Mouse (Mus musculus) lung, embryonic 16.5 days (tissue): ENCODE measurements around the gene Prkg1. TPM values are rescaled to one million over a fixed set of nuclear protein-coding genes. Genes with fewer than 3 reads are reported as not detected.

ENCODE experiments used
- ATAC-seq: fragments of 200-750 bp; cut with Nextera tagmentation; 2 replicates; pipeline ENCODE4 v1.8.0; 2017; ENCODE audit warnings: low read depth, mild to moderate bottlenecking, moderate library complexity
- H3K27ac ChIP-seq: fragments of 300-500 bp; sonication (generic); 2 replicates; pipeline ENCODE4 v1.5.1; 2014; ENCODE audit warnings: mild to moderate bottlenecking, control low read depth, low read length
- H3K27me3 ChIP-seq: fragments of 300-500 bp; sonication (generic); 2 replicates; pipeline ENCODE4 v1.6.1; 2014; ENCODE audit warnings: low read depth, low read length, mixed read lengths; ENCODE audit not compliant: control insufficient read depth, insufficient read depth
- H3K36me3 ChIP-seq: fragments of 300-500 bp; sonication (generic); 2 replicates; pipeline ENCODE4 v1.6.1; 2014; ENCODE audit warnings: low read length; ENCODE audit not compliant: control insufficient read depth, insufficient read depth
- H3K4me1 ChIP-seq: fragments of 300-500 bp; sonication (generic); replicated peaks from 2 replicates; pipeline ENCODE4 v1.6.1; 2014; ENCODE audit warnings: low read length, mixed read lengths; ENCODE audit not compliant: control insufficient read depth, insufficient read depth
- H3K4me2 ChIP-seq: fragments of 300-500 bp; sonication (generic); 2 replicates; pipeline ENCODE4 v1.6.1; 2014; ENCODE audit warnings: low read depth, low read length, control low read depth
- H3K4me3 ChIP-seq: fragments of 300-500 bp; sonication (generic); 2 replicates; pipeline ENCODE4 v1.5.1; 2014; ENCODE audit warnings: mild to moderate bottlenecking, low read length, control low read depth
- H3K9ac ChIP-seq: fragments of 300-500 bp; sonication (generic); 2 replicates; pipeline ENCODE4 v1.6.1; 2014; ENCODE audit warnings: low read length, control low read depth
- H3K9me3 ChIP-seq: fragments of 300-500 bp; sonication (generic); 2 replicates; pipeline ENCODE4 v1.6.1; 2016; ENCODE audit warnings: low read length; ENCODE audit not compliant: control insufficient read depth
- WGBS: fragments of 180-500 bp; shearing (Covaris S2); extraction: QIAGEN DNeasy Blood & Tissue Kit; methylation state at CpG from one replicate; pipeline ENCODE4 v1.1.7; 2014; 5-methylcytosine and 5-hydroxymethylcytosine counted together
- polyA plus RNA-seq: library from polyadenylated mRNA; unstranded; fragments of >200 nt; fragmentation: Nextera tagmentation; extraction: Ambion mirVana; gene quantifications from 2 replicates; pipeline ENCODE4 v1.2.1, GENCODE M21; 2015

The Prkg1 gene
- polyA plus RNA-seq, 1 experiment from 2014 or later: 6.9 TPM

DNA sequence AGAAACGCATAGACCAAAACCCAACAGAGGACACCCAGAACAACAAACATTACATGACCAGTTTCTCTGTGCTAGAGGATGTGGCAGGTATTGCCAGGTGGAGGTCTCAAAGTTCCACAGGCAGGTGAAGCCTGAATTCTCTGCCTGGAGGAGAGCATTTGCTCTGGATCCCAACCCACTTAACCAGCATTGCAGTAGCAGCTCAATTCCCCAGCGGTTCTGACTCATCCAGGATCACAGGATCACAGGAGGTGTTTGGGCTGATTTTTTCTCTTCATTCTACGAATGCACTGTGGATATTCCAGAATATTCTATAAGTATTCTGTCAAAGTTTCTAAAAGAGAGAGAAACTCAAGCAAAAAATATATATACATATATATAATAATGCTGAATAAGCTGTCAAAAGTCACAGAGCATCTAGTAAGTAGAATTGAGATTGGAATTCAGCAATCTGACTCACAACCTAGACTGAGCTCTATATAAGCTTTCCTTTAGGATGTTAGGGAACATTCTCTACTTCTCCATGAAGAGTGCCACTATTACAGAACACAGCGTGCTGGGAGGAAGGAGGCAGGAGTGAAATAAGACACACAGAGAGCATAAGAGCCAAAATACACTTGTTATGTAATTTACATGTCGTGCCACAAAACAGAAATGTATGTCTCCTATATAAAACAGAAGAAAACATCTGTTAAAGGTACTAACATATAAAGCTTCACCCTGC is 833.2 kb downstream of the Prkg1 start:
- ATAC-seq: no peak
- no peak overlapping the region for H3K9ac ChIP-seq
- H3K27me3 ChIP-seq: no peaks in the 10 kb centered on the region
- no peak overlapping the region for H3K4me2 ChIP-seq
- WGBS: 82% methylated on average over 5 of the region's 5 CpGs
- no peaks in the 10 kb centered on the region for H3K4me1 ChIP-seq
- no peaks in the 10 kb centered on the region for H3K9me3 ChIP-seq
- H3K4me3 ChIP-seq: no peak overlapping the region
- H3K36me3 ChIP-seq: no peaks in the 10 kb centered on the region
- H3K27ac ChIP-seq: no peak overlapping the region

DNA sequence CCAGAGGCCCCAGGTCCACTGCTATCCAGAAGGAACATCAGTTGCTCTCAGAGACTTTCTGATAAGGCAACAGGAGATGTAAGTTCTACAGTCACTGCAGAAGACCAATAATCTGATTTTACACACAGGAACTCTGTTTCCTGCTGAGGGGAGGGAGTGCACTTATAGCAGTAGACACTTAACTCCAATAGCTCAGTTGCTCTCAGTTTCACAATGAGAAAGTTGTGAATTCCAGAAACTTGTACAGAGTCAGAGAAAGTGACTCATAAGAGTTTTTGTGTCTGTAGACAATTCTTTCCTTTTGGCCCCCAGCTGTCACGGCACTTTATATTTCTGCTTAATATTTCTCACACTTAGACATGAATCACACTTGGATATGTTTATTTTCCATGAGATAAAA is 840.8 kb downstream of the Prkg1 start:
- ATAC-seq: no peak
- H3K27ac ChIP-seq: no peak overlapping the region
- no peak overlapping the region for H3K4me2 ChIP-seq
- no peaks in the 10 kb centered on the region for H3K36me3 ChIP-seq
- WGBS: 47% methylated on average over 1 of the region's 1 CpGs
- H3K4me1 ChIP-seq: no peaks in the 10 kb centered on the region
- H3K9me3 ChIP-seq: no peaks in the 10 kb centered on the region
- H3K4me3 ChIP-seq: no peak overlapping the region
- no peaks in the 10 kb centered on the region for H3K27me3 ChIP-seq
- H3K9ac ChIP-seq: no peak overlapping the region

DNA sequence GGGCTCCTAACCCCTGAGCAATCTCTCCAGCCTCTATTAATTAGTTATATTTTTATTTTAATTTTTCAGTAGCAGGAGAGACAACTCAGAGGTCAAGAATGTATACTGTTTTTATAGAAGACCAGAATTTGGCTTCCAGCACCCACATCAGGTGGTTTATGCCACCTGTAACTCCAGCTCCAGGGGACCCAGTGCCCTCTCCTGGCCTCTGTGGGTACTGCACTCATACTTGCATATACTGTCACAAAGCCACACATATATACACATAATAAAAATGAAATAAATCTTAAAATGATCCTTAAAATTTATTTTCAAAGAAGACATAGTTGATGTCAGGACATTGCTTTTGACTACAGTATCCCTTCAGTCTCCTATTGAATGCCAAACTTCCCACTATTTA is 862.5 kb downstream of the Prkg1 start:
- ATAC-seq: no peak
- H3K27me3 ChIP-seq: no peaks in the 10 kb centered on the region
- H3K9me3 ChIP-seq: no peaks in the 10 kb centered on the region
- no peak overlapping the region for H3K4me2 ChIP-seq
- no peak overlapping the region for H3K27ac ChIP-seq
- H3K9ac ChIP-seq: no peak overlapping the region
- H3K4me3 ChIP-seq: no peak overlapping the region
- H3K36me3 ChIP-seq: no peaks in the 10 kb centered on the region
- H3K4me1 ChIP-seq: no peaks in the 10 kb centered on the region

DNA sequence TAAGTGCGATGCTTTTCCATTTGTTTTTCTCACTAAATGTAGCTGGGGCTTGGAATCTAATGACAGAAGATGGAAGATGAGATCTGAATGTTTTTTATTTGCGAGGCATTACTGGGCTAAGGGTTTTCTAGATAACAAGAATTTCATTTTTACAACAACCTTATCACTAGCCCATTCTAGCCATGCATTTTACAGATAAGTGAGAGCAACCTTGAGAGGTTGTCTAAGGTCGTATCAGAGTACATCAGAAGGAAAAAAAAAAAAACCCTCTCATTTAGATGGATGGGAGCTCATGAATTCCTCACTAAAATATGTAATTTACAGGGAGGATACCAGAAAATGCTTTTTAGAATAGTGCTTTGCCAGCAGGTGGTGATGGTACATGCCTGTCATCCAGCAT is 863.8 kb downstream of the Prkg1 start:
- ATAC-seq: no peak
- H3K4me2 ChIP-seq: no peak overlapping the region
- no peak overlapping the region for H3K27ac ChIP-seq
- no peak overlapping the region for H3K4me3 ChIP-seq
- no peaks in the 10 kb centered on the region for H3K36me3 ChIP-seq
- no peaks in the 10 kb centered on the region for H3K4me1 ChIP-seq
- no peaks in the 10 kb centered on the region for H3K9me3 ChIP-seq
- no peak overlapping the region for H3K9ac ChIP-seq
- no peaks in the 10 kb centered on the region for H3K27me3 ChIP-seq
- 65% methylated on average over 3 of the region's 3 CpGs for WGBS

DNA sequence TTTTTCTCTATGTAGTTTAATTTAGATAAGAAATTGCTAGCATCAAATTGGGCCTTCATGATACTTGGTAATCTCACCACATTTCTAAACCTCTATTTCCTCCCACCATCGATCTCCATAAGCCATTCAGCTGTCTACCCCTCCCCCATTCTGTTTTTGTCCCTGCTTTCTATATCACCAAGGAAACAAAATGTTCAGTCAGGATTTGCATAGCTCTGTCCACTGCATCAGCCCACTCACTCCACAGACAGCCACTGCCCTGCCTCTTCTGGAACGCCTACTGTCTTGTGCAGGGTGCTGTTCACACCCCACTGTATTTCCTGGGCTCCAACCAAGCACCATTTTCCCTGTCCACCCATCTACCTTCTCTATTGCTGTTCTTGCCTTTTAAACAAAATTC is 874.5 kb downstream of the Prkg1 start:
- Histone ChIP-seq H3K4me2 (no peak overlapping the region), H3K4me1 (no peaks in the 10 kb centered on the region), H3K9me3 (no peaks in the 10 kb centered on the region), H3K36me3 (no peaks in the 10 kb centered on the region), H3K27ac (no peak overlapping the region), H3K9ac (no peak overlapping the region), H3K4me3 (no peak overlapping the region), H3K27me3 (no peaks in the 10 kb centered on the region)
- 89% methylated on average over 2 of the region's 2 CpGs for WGBS
- ATAC-seq: no peak

DNA sequence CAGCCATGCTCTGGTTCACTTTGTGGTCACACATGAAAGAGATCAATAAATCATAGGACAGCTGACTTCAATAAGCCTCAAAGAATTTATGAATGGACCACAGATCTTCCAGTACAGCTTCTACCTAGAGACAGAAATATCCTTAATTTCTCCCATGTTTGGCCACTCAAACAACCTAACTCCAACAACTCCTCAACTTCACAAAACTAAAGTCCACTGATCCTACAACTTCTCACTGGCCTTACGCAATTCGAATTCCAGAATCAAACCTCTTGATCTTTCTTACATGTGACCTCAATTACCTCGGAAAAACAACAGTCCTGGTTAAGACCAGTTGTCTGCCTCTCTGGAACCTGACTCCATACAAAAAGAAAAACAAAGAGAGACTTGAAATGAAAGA is 875.0 kb downstream of the Prkg1 start:
- H3K4me1 ChIP-seq: no peaks in the 10 kb centered on the region
- H3K36me3 ChIP-seq: no peaks in the 10 kb centered on the region
- H3K27me3 ChIP-seq: no peaks in the 10 kb centered on the region
- no peak for ATAC-seq
- H3K27ac ChIP-seq: no peak overlapping the region
- 75% methylated on average over 3 of the region's 3 CpGs for WGBS
- no peak overlapping the region for H3K9ac ChIP-seq
- no peak overlapping the region for H3K4me3 ChIP-seq
- H3K9me3 ChIP-seq: no peaks in the 10 kb centered on the region
- H3K4me2 ChIP-seq: no peak overlapping the region

DNA sequence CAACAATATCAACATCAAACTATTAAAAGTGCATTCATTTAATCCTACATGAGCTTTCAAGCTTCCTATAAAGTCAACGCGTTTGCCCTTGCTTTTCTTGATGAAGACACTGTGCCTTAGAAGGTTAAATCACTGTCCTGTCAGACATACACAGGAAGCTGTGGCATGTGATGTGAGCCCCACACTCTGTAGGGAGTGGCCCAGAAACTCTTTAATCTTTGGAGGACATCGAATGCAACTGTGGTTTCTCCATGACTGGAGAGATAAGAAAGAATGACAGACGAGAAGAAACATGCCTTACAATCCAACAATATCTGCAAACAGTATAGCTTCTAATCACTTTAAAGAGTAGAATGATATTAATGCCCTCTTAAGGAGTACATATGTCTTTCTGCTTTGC is 903.4 kb downstream of the Prkg1 start:
- no peak overlapping the region for H3K4me3 ChIP-seq
- WGBS: 50% methylated on average over 4 of the region's 4 CpGs

DNA sequence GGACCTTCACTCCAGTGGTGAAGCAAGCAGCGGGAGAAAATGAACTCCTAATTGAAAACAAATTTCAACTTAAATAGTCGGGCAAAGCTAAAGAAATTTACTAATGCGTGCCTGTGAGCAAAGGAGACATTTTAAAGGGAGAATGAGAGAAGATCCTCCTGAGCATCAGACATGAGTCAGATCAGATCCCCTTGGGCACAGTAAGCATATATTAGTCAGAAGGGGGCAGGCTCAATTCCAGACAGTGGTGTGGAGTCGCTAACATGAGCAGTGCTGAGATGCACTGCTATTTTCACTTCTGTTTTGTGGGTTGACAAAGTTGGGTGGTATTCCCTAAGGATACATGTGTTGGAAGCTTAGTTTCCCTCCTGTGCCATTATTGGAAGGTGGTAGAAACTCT is 913.8 kb downstream of the Prkg1 start:
- 90% methylated on average over 4 of the region's 4 CpGs for WGBS

More for the DNA sequence above, 903.4 kb downstream of the Prkg1 start:
- no peak overlapping the region for H3K9ac ChIP-seq
- no peak overlapping the region for H3K4me2 ChIP-seq
- H3K36me3 ChIP-seq: no peaks in the 10 kb centered on the region
- no peaks in the 10 kb centered on the region for H3K27me3 ChIP-seq
- H3K4me1 ChIP-seq: no peaks in the 10 kb centered on the region
- no peaks in the 10 kb centered on the region for H3K9me3 ChIP-seq
- no peak for ATAC-seq
- no peak overlapping the region for H3K27ac ChIP-seq

DNA sequence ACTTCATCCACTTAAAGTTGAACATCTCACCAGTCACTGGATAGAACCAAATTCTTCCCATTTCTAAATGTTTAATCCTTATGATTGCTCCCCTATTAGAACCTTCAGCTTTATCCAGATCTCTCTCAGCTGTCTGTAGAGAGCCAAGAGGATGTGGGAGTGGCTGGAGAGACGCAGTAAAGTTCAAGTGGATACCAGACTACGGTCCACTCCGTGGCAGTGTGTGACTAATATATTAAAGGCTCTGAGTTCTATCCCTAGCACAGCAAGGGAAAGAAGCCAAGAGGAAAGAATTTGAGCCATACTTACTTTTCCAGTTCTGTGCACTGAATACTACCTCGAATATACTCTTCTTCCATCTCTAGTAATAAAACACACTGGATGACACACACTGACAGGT is 919.9 kb downstream of the Prkg1 start:
- WGBS: 32% methylated on average over 4 of the region's 4 CpGs
- Histone ChIP-seq H3K36me3 (no peaks in the 10 kb centered on the region), H3K27ac (no peak overlapping the region), H3K27me3 (no peaks in the 10 kb centered on the region), H3K9me3 (no peaks in the 10 kb centered on the region), H3K9ac (no peak overlapping the region), H3K4me1 (peaks cover 7% of the 10 kb centered on the region; the same call in 1 of the 2 replicates), H3K4me3 (no peak overlapping the region), H3K4me2 (no peak overlapping the region)
- no peak for ATAC-seq

More for the DNA sequence above, 913.8 kb downstream of the Prkg1 start:
- Histone ChIP-seq H3K4me1 (no peaks in the 10 kb centered on the region), H3K4me3 (no peak overlapping the region), H3K27ac (no peak overlapping the region), H3K9me3 (no peaks in the 10 kb centered on the region), H3K4me2 (no peak overlapping the region), H3K36me3 (no peaks in the 10 kb centered on the region), H3K9ac (no peak overlapping the region), H3K27me3 (no peaks in the 10 kb centered on the region)
- ATAC-seq: no peak

DNA sequence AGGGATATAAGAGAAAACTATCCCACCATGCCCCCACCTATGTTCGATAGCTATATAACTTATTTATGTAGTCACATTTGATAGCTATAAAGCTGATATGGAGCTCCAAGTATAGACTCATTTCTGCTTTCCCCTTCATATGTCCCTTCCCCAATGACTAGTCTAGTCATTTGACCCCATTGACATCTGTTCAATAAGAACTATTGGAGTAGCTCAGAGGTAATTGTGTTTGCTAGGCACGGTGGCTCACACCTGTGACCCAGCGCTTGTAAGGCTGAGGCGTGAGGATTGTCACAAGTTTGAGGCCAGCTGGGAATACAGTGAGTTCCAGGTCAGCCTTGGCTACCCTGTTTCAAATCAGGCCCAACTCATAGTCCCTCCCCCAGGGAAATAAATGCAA is 921.2 kb downstream of the Prkg1 start:
- H3K4me3 ChIP-seq: no peak overlapping the region
- H3K27me3 ChIP-seq: no peaks in the 10 kb centered on the region
- H3K4me2 ChIP-seq: no peak overlapping the region
- H3K9me3 ChIP-seq: no peaks in the 10 kb centered on the region
- H3K4me1 ChIP-seq: peaks cover 7% of the 10 kb centered on the region; the same call in 1 of the 2 replicates
- no peaks in the 10 kb centered on the region for H3K36me3 ChIP-seq
- no peak overlapping the region for H3K27ac ChIP-seq
- no peak overlapping the region for H3K9ac ChIP-seq
- no peak for ATAC-seq
- 70% methylated on average over 4 of the region's 4 CpGs for WGBS
